Mouse (Mus musculus): ENCODE results near the gene Agr3. TPM values are rescaled to one million over a fixed set of nuclear protein-coding genes. Genes with fewer than 3 reads are reported as not detected.

Gene Agr3
- total RNA-seq (2022), result not detected

- no peak for DNase-seq
Observed at GRCm38 (mm10) chr12:35925402-35925801, at the start of gene Agr3. Gene Agr3 (plus strand): TSS chr12:35925620.

GRCm38 (mm10) chr12:35884892-35885558, 40.4 kb upstream of the Agr3 start:
- no peak for DNase-seq

GRCm38 (mm10) chr12:35889383-35889782, 36.0 kb upstream of the Agr3 start:
- no peak for DNase-seq

- DNase-seq, result no peak
Observed at GRCm38 (mm10) chr12:35890756-35891155, 34.7 kb upstream of the Agr3 start.

- DNase-seq, result no peak
Observed at GRCm38 (mm10) chr12:35894304-35894900, 31.0 kb upstream of the Agr3 start.

GRCm38 (mm10) chr12:35895875-35896763, 29.3 kb upstream of the Agr3 start:
- DNase-seq, result no peak

GRCm38 (mm10) chr12:35896764-35897282, 28.6 kb upstream of the Agr3 start:
- DNase-seq, result no peak

GRCm38 (mm10) chr12:35910632-35911031, 14.8 kb upstream of the Agr3 start:
- no peak for DNase-seq

- no peak for DNase-seq
Observed at GRCm38 (mm10) chr12:35915813-35916212, 9.6 kb upstream of the Agr3 start.

GRCm38 (mm10) chr12:35916467-35916866, 9.0 kb upstream of the Agr3 start:
- no peak for DNase-seq

GRCm38 (mm10) chr12:35918031-35918430, 7.4 kb upstream of the Agr3 start:
- DNase-seq, result no peak

GRCm38 (mm10) chr12:35927804-35928203, 2.4 kb downstream of the Agr3 start:
- DNase-seq, result no peak

- no peak for DNase-seq
Observed at GRCm38 (mm10) chr12:35932816-35933215, 7.4 kb downstream of the Agr3 start.

- no peak for DNase-seq
Observed at GRCm38 (mm10) chr12:35951757-35952156, 26.3 kb downstream of the Agr3 start.

GRCm38 (mm10) chr12:35957235-35957634, 31.8 kb downstream of the Agr3 start:
- no peak for DNase-seq

GRCm38 (mm10) chr12:35966098-35966767, 40.8 kb downstream of the Agr3 start:
- DNase-seq, result no peak

- DNase-seq, result no peak
Observed at GRCm38 (mm10) chr12:35966768-35967141, 41.3 kb downstream of the Agr3 start.

- no peak for DNase-seq
Observed at GRCm38 (mm10) chr12:35975898-35976297, 50.5 kb downstream of the Agr3 start.

- no peak for DNase-seq
Observed at GRCm38 (mm10) chr12:35977633-35978246, 52.3 kb downstream of the Agr3 start.

- DNase-seq, result no peak
Observed at GRCm38 (mm10) chr12:35979625-35980024, 54.2 kb downstream of the Agr3 start.

- no peak for DNase-seq
Observed at GRCm38 (mm10) chr12:35981732-35982360, 56.4 kb downstream of the Agr3 start.

GRCm38 (mm10) chr12:35983472-35983871, 58.1 kb downstream of the Agr3 start:
- no peak for DNase-seq
